Mouse (Mus musculus) lung, postnatal 10 days (tissue): ENCODE results near the gene Gpnmb.
A peak's percentile ranks its signal among the peaks of the same experiment; 100 is the strongest.

Experiments used
- DNase-seq: peaks from one replicate; pipeline ENCODE4 v3.0.0; 2021

Gene Gpnmb

GRCm38 (mm10) chr6:49036275-49037267 is at the start of gene Gpnmb:
TSS of gene Gpnmb (plus strand) at chr6:49036546.
- DNase-seq = peak; percentile 8

DNA sequence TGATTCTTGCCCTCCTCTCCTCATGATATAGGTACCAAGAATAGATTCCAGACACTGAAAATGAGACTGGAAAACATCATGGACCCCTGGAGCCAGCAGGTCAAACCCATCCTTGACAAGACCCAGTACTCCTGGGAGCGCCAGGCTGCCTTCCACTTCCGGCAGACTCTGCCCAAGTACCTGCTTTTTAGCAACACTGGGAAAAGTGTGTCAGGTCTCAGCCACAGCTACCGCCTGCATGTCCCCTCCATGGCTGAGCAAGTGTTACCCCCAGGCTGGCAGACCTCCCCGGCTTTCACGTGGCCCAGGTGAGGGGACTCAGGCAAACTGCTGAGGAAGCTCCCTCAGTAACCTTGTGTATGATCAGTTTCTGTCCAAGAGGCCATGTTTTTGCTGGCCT is 46.4 kb upstream of the Gpnmb start:
- no peak for DNase-seq

DNA sequence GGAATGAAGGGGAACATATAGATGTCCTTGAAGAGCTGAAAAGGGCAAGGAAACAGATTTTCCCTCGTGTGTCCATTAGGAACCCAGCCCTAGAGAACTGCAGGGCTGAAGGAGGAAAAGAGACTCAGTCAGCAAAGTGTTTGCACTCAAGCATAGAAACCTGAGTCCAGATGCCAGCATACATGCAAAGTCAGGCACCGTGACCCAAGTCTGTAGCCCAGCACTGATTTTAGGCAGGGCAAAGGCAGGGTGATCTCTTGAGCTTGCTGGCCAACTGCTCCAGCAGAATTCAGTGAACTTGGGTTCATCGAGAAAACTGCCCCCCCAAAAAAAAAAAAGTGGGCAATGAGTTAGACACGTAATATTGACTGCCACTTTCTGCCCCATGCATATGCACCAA is 44.4 kb upstream of the Gpnmb start:
- DNase-seq = no peak

DNA sequence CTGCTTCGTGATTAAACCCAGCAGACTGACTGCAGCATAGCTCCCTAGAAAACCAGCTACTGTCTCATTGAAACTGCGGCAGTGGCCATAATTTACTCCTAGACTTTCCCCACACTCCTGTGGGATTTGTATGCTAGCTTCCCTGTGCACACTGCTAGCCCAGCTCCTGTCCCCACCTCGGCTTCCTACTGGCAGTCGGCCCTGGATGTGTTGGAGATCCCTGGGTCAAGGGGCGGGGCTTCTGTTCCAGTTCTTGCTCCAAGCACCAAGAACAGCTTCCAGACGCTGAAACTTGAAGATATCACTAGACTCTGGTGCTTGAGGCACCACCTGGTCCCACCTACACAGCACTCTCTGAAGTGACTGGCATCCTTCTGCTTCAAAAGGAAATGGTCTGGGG is 38.2 kb upstream of the Gpnmb start:
- peak; percentile 18 for DNase-seq

DNA sequence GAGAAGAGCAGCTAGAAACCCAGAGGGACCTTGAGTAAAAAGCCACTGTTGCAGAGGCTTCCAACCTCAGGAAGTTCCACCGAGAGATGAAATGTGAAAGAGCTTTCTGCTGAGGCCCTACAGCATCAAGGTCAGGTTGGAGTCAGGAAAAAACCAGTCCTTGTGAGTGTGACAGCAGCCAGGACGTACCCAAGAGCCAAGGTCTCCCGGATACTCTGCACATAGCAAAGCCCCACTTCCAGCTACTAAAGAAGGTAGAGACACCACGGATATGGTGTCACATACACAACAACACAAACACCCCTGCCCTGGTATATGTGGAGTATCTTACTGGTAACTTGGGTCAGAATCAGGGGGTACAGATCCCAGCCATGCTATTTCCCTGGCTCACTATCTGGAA is 37.5 kb upstream of the Gpnmb start:
- no peak for DNase-seq

- peak; percentile 24 for DNase-seq
Observed at GRCm38 (mm10) chr6:49003381-49003780, 33.0 kb upstream of the Gpnmb start.

GRCm38 (mm10) chr6:49007981-49008380 is 28.4 kb upstream of the Gpnmb start:
- DNase-seq = peak; percentile 73

- peak; percentile 7 for DNase-seq
Observed at GRCm38 (mm10) chr6:49008420-49009160, 27.8 kb upstream of the Gpnmb start.

DNA sequence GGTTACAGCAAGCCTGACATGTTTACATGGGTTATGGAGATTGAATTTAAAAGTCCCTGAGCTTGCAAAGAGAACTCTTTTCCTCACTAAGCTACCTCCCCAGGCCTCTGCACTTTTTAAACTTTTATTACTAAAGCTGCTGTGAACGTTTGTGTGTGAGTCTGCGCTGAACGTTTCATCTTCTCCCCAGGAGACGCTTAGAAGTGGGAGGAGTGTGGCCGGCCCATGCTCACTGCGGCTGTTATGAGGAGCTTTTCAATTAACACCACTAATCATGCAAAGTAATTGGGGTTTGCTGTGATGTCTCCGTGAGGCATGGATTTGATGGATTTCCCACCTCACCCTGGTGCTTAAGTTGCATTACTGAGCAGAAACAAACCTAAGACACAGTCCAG is 27.2 kb upstream of the Gpnmb start:
- no peak for DNase-seq

- DNase-seq = no peak
Observed at GRCm38 (mm10) chr6:49009665-49010064, 26.7 kb upstream of the Gpnmb start.

- no peak for DNase-seq
Observed at GRCm38 (mm10) chr6:49011191-49011590, 25.2 kb upstream of the Gpnmb start.

DNA sequence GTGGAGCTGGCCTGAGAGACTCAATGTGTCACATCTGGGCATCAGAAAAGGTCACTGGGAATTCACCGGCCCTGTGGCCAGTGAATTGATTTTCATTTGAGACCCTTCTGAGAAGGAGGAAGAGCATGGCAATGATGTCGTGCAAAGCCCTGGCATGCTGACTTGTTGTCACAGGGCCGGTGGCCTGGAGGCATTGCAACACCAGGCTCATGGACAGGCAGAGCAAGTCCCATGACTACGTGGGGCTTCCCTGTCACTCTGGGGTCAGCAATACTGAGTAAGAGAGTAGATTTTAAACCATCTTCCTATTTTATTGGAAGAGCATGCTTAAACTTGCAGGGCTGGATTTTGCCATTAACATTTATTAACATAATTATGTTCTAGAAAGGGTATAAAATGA is 23.3 kb upstream of the Gpnmb start:
- no peak for DNase-seq

DNA sequence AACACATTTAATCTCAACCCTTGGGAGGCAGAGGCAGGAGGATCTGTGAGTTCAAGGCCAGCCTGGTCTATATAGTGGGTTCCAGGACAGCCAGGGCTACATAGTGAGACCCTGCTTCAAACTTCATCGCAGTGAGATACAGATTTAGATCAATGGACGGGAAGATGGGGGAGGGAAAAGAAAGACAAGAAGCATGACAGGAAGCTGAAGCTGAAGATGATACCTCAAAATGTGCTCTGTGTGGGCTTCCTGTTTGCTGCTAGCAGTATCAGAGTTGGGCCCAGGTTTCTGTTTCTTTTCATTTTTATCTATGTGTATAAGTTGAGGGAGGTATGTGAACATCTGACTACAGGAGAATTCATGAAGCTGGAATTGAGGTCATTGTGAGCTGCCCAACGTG is 22.9 kb upstream of the Gpnmb start:
- DNase-seq = no peak

GRCm38 (mm10) chr6:49017150-49017549 is 19.2 kb upstream of the Gpnmb start:
- no peak for DNase-seq

GRCm38 (mm10) chr6:49019341-49019740 is 17.0 kb upstream of the Gpnmb start:
- no peak for DNase-seq

DNA sequence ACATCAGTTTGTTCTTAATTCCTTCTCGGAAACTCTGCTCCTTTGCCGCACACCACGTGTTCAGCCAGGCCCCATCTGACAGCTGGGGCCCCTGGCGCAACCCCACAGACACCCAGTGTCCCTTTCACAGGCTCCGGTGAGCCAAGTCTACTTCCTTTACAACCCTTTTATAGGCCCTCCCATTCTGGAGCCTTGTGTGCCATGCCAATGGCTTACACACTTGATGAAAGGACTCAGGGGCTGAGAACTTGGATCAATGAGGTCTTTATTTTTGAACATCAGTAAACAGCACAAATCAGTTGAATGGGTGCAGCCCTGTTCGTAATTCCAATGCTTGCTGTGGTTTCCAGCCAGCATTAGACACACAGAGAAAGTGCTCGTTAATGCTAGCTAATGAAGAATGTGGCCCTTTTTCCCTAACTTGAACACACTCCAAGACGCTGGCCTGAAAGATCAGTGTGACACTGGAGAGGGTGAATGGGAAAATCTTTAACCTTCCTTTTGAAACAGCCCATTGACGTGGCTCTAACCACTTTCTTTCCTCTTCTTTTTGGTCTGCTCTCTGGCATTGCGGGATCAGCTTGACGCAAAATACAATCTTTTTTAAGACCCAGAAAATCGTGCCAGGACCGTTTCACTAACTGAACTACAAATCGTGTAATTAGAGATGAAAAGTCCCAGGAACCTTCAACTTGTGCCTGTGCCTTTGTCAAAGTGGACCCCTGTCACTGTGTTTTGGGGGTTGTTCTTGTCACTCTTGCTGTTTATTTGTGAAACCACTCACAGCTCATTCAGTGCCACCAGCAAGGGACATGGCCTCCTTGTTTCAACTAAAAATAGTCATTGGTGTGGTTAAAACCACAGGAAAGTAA is 15.0 kb upstream of the Gpnmb start:
- no peak for DNase-seq

DNA sequence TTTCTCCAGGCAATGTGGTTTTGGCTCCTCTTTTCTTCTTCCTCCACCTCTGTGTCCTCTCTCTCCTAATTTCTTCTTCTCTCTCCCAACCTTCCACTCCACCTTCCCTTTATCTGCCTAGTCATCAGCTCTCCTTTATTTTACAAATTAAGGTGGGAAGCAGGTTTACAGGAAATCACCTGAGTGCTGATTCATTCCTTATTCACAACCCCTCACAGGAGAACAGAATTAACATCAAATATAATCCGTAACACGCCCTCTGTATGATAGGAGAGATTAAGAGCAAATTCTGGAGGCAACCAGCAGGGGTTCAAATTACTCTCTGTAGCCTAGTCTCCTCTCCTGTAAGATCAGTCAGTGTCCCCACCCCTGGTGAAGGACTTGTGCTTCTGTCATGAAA is 14.0 kb upstream of the Gpnmb start:
- no peak for DNase-seq

- no peak for DNase-seq
Observed at GRCm38 (mm10) chr6:49023315-49023714, 13.0 kb upstream of the Gpnmb start.

DNA sequence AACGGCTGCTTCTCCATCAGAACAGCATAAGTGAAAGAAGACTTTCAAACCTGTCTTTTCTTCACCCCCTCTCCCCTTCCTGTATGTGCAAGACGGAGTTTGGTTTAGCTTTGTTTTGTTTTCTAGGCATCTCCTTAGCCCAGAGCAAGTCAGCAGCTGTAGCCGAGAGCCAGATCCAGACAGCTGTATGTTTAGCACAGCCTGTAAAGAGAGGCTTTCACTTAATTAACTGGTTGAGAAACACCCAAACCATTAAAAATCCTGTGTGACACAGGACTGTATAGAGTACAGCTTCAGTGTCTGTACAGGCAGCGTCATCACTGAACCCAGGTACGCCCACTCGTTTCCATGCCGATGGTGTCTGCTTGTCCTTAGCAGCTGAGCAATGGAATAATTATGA is 11.1 kb upstream of the Gpnmb start:
- peak; percentile 15 for DNase-seq

DNA sequence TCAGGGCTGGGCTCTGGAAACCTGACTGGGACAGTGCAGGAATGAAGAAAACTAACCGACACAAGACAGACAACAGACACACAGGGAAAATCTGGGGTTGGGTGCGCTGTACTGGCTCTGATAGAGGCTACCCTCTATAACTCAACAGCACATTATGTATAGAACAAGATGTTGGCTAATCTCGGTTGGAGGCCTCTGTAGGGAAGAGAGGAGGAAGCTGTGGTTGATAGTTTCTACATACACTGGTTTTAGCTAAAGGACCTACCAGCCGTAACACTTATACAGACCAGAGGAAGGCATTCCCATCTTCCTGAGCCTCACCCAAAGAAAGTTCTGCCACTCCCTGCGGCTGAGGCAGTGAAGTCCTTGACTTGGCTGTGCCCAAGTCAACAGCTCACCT is 9.8 kb upstream of the Gpnmb start:
- DNase-seq = no peak

- no peak for DNase-seq
Observed at GRCm38 (mm10) chr6:49028019-49028418, 8.3 kb upstream of the Gpnmb start.

DNA sequence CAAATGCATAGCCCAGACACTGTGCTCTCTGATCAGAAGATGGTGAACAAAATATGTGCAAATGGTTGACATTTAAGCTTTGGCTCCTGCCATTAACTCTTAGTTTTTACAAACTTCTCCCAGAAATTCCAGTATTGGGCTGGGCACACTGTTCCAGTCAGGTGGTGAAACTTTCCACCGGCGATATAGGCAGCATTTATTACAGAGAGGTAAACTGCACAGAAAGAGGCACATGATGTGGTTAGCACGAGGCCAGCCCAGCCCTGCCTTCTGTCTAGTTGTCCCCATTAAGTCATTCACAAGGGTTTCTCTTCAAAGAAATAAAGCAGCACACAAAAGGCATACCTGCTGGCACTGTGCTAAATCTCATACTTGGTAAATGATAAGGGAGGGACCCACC is 7.6 kb upstream of the Gpnmb start:
- no peak for DNase-seq

GRCm38 (mm10) chr6:49031230-49031629 is 5.1 kb upstream of the Gpnmb start:
- DNase-seq = no peak
